Mouse (Mus musculus) MEL (cell line): ENCODE results near the gene Plekhg5. TPM values are rescaled to one million over a fixed set of nuclear protein-coding genes. Genes with fewer than 3 reads are reported as not detected.

ENCODE experiments used
- DNase-seq: peaks from one replicate; pipeline ENCODE4 v3.0.0; 2011; ENCODE audit warnings: low read depth, low spot score
- H3K27ac ChIP-seq: 2 replicates; pipeline ENCODE4 v1.5.1; 2012; ENCODE audit warnings: low read depth, mild to moderate bottlenecking, control low read depth, low read length, moderate library complexity; ENCODE audit not compliant: control insufficient read depth
- H3K27me3 ChIP-seq, 2 experiments: fragments of 150-350 bp in 1 of 2; sonication (generic) in 1 of 2; 2 replicates each; pipeline ENCODE4 v1.6.1; 2012; ENCODE audit warnings: low read length in 2 of 2, mild to moderate bottlenecking in 2 of 2, improper control_type of control experiment in 1 of 2, moderate library complexity in 1 of 2; ENCODE audit not compliant: insufficient read depth in 2 of 2, control insufficient read depth in 1 of 2
- H3K36me3 ChIP-seq, 2 experiments: 2 replicates each; pipeline ENCODE4 v1.6.1; 2012 to 2014; ENCODE audit warnings: low read length in 2 of 2, improper control_type of control experiment in 1 of 2, inconsistent platforms in 1 of 2, mild to moderate bottlenecking in 1 of 2; ENCODE audit not compliant: insufficient read depth in 2 of 2, control insufficient read depth in 1 of 2
- H3K4me1 ChIP-seq, 2 experiments: fragments of 150-350 bp in 1 of 2; sonication (generic) in 1 of 2; 2 replicates each; pipeline ENCODE4 v1.6.1; 2012; ENCODE audit warnings: low read length in 2 of 2, improper control_type of control experiment in 1 of 2, mild to moderate bottlenecking in 1 of 2; ENCODE audit not compliant: insufficient read depth in 2 of 2, control insufficient read depth in 1 of 2
- H3K4me3 ChIP-seq, 2 experiments: fragments of 150-350 bp in 1 of 2; sonication (generic) in 1 of 2; 2 replicates each; pipeline ENCODE4 v1.5.1; 2012; ENCODE audit warnings: low read depth in 2 of 2, low read length in 2 of 2, mild to moderate bottlenecking in 2 of 2, moderate library complexity in 2 of 2, control low read depth in 1 of 2, improper control_type of control experiment in 1 of 2; ENCODE audit not compliant: control insufficient read depth in 1 of 2, insufficient read depth in 1 of 2
- H3K79me2 ChIP-seq: 2 replicates; pipeline ENCODE4 v1.6.1; 2012; ENCODE audit warnings: mild to moderate bottlenecking, low read length, moderate library complexity; ENCODE audit not compliant: control insufficient read depth, poor library complexity, insufficient read depth
- H3K9ac ChIP-seq: 2 replicates; pipeline ENCODE4 v1.6.1; 2012; ENCODE audit warnings: low read depth, mild to moderate bottlenecking, control low read depth, low read length, moderate library complexity; ENCODE audit not compliant: control insufficient read depth, poor library complexity, severe bottlenecking
- H3K9me3 ChIP-seq: fragments of 150-350 bp; sonication (generic); replicated peaks from 2 replicates; pipeline ENCODE4 v1.6.1; 2012; ENCODE audit warnings: mild to moderate bottlenecking, low read length, improper control_type of control experiment, moderate library complexity; ENCODE audit not compliant: insufficient read depth
- E2F4 ChIP-seq: IDR thresholded peaks from 2 replicates; pipeline ENCODE4 v1.6.1; 2011; ENCODE audit warnings: low read depth, low read length, improper control_type of control experiment, borderline replicate concordance
- GABPA ChIP-seq: IDR thresholded peaks from 2 replicates; pipeline ENCODE4 v1.6.1; 2012; ENCODE audit warnings: low read depth, mild to moderate bottlenecking, inconsistent platforms, low read length, improper control_type of control experiment, moderate library complexity
- HCFC1 ChIP-seq: IDR thresholded peaks from 2 replicates; pipeline ENCODE4 v1.6.1; 2012; ENCODE audit warnings: low read depth, mild to moderate bottlenecking, inconsistent platforms, low read length, improper control_type of control experiment, moderate library complexity
- JUND ChIP-seq: IDR thresholded peaks from 2 replicates; pipeline ENCODE4 v1.6.1; 2011; ENCODE audit warnings: low read depth, mild to moderate bottlenecking, improper control_type of control experiment, low read length
- KAT2A ChIP-seq: conservative IDR thresholded peaks from 2 replicates; pipeline ENCODE4 v1.6.1; 2012; ENCODE audit warnings: low read depth, low read length, improper control_type of control experiment, inconsistent platforms
- MAX ChIP-seq: IDR thresholded peaks from 2 replicates; pipeline ENCODE4 v1.6.1; 2011; ENCODE audit warnings: low read length, improper control_type of control experiment
- MAZ ChIP-seq: IDR thresholded peaks from 2 replicates; pipeline ENCODE4 v1.6.1; 2012; ENCODE audit warnings: low read depth, mild to moderate bottlenecking, inconsistent platforms, low read length, improper control_type of control experiment
- MXI1 ChIP-seq: IDR thresholded peaks from 2 replicates; pipeline ENCODE4 v1.6.1; 2011; ENCODE audit warnings: mild to moderate bottlenecking, low read depth, low read length, improper control_type of control experiment
- MYB ChIP-seq: IDR thresholded peaks from 2 replicates; pipeline ENCODE4 v1.6.1; 2011; ENCODE audit warnings: mild to moderate bottlenecking, low read depth, low read length, improper control_type of control experiment
- NELFE ChIP-seq: IDR thresholded peaks from 2 replicates; pipeline ENCODE4 v1.6.1; 2011; ENCODE audit warnings: low read depth, low read length, improper control_type of control experiment
- NRF1 ChIP-seq: IDR thresholded peaks from 2 replicates; pipeline ENCODE4 v1.6.1; 2014; ENCODE audit warnings: low read depth, mild to moderate bottlenecking, inconsistent platforms, low read length, improper control_type of control experiment, moderate library complexity; ENCODE audit not compliant: poor library complexity, insufficient read depth, severe bottlenecking
- POLR2A ChIP-seq, 2 experiments: IDR thresholded peaks; 2 replicates each; pipeline ENCODE4 v1.6.1; 2011 to 2012; ENCODE audit warnings: low read length in 2 of 2, mild to moderate bottlenecking in 2 of 2, control low read depth in 1 of 2, improper control_type of control experiment in 1 of 2, low read depth in 1 of 2, moderate library complexity in 1 of 2; ENCODE audit not compliant: control insufficient read depth in 1 of 2, insufficient read depth in 1 of 2, poor library complexity in 1 of 2
- RAD21 ChIP-seq: IDR thresholded peaks from 2 replicates; pipeline ENCODE4 v1.6.1; 2011; ENCODE audit warnings: mild to moderate bottlenecking, low read depth, low read length, improper control_type of control experiment
- TAL1 ChIP-seq: IDR thresholded peaks from 2 replicates; pipeline ENCODE4 v1.6.1; 2012; ENCODE audit warnings: mild to moderate bottlenecking, inconsistent platforms, low read length, moderate library complexity, mixed read lengths
- TBP ChIP-seq: IDR thresholded peaks from 2 replicates; pipeline ENCODE4 v1.8.0; 2011; ENCODE audit warnings: low read depth, low read length, improper control_type of control experiment
- TCF12 ChIP-seq: IDR thresholded peaks from 2 replicates; pipeline ENCODE4 v1.6.1; 2014; ENCODE audit warnings: low read depth, mild to moderate bottlenecking, inconsistent platforms, low read length, improper control_type of control experiment, moderate library complexity
- USF2 ChIP-seq, 2 experiments: IDR thresholded peaks; 2 replicates each; pipeline ENCODE4 v1.6.1; 2011 to 2012; ENCODE audit warnings: improper control_type of control experiment in 2 of 2, low read length in 2 of 2, borderline replicate concordance in 1 of 2, inconsistent platforms in 1 of 2, low read depth in 1 of 2, mild to moderate bottlenecking in 1 of 2; ENCODE audit not compliant: insufficient read depth in 1 of 2
- ZC3H11A ChIP-seq: IDR thresholded peaks from 2 replicates; pipeline ENCODE4 v1.6.1; 2012; ENCODE audit warnings: low read depth, mild to moderate bottlenecking, inconsistent platforms, low read length, improper control_type of control experiment
- ZKSCAN1 ChIP-seq: IDR thresholded peaks from 2 replicates; pipeline ENCODE4 v1.6.1; 2012; ENCODE audit warnings: low read depth, mild to moderate bottlenecking, inconsistent platforms, low read length, improper control_type of control experiment, moderate library complexity
- ZMIZ1 ChIP-seq: IDR thresholded peaks from 2 replicates; pipeline ENCODE4 v1.6.1; 2012; ENCODE audit warnings: low read depth, mild to moderate bottlenecking, inconsistent platforms, low read length, improper control_type of control experiment, moderate library complexity
- ZNF384 ChIP-seq: IDR thresholded peaks from 2 replicates; pipeline ENCODE4 v1.6.1; 2012; ENCODE audit warnings: low read depth, mild to moderate bottlenecking, inconsistent platforms, low read length, improper control_type of control experiment
- polyA plus RNA-seq, 2 experiments: library from polyadenylated mRNA; stranded (reverse) in 1 of 2; unstranded in 1 of 2; fragments of >175 nt in 1 of 2; fragments of >200 nt in 1 of 2; gene quantifications; 2 replicates each; pipeline versions ENCODE4 v1.2.1 to v1.2.4; 2012; ENCODE audit warnings: low replicate concordance in 2 of 2, low read depth in 1 of 2; ENCODE audit not compliant: insufficient read length in 2 of 2, insufficient read depth in 1 of 2, missing spikeins in 1 of 2
- total RNA-seq: library from RNA; depleted of rRNA; stranded (reverse); fragments of 300-350 nt; gene quantifications from 2 replicates; pipeline ENCODE4 v1.2.3, GENCODE M21; 2012

The Plekhg5 gene
- total and polyA plus RNA-seq, 3 experiments, result 10.8 to 19.6 TPM; not detected in 1

GRCm38 (mm10) chr4:152131809-152132771 lies 59.8 kb downstream of the Plekhg5 start:
- peak overlapping the region in 1 of 2 experiments; percentile 64; a peak in 2 of 4 replicates for H3K4me3 ChIP-seq
- H3K9me3 ChIP-seq, result no peaks in the 10 kb centered on the region
- no peaks in the 10 kb centered on the region for H3K4me1 ChIP-seq
- no peak overlapping the region for H3K27ac ChIP-seq
- no peaks in the 10 kb centered on the region for H3K27me3 ChIP-seq
- no peaks in the 10 kb centered on the region for H3K36me3 ChIP-seq
- no peak overlapping the region; the same call in 1 of the 2 replicates for H3K9ac ChIP-seq
- no peak for TF ChIP-seq NELFE
- no peak for TF ChIP-seq MXI1
- TF ChIP-seq E2F4, result no peak
- TF ChIP-seq KAT2A, result no peak
- TF ChIP-seq MYB, result no peak
- TF ChIP-seq ZC3H11A, result no peak
- TF ChIP-seq ZNF384, result no peak
- no peak for TF ChIP-seq TCF12
- no peak for TF ChIP-seq RAD21
- no peak for TF ChIP-seq USF2 (IDR thresholded peaks at IDR 0.05; ENCODE audit: borderline replicate concordance in 1 of 2, insufficient read depth in 1 of 2, low read depth in 1 of 2, low read length in 2 of 2)
- no peak for DNase-seq
- H3K79me2 ChIP-seq, result no peaks in the 10 kb centered on the region; the same call in 1 of the 2 replicates

- TF ChIP-seq MYB (no peak), MAX (no peak), MAZ (no peak), TBP (no peak), ZNF384 (no peak), KAT2A (no peak), E2F4 (no peak), ZKSCAN1 (no peak), HCFC1 (no peak), POLR2A (IDR thresholded peaks at IDR 0.05; ENCODE audit: control insufficient read depth in 1 of 2, insufficient read depth in 1 of 2, low read depth in 1 of 2, low read length in 2 of 2, poor library complexity in 1 of 2) (no peak), GABPA (no peak), JUND (no peak), ZMIZ1 (no peak), RAD21 (no peak), TCF12 (no peak), NRF1 (no peak), TAL1 (no peak)
- no peak for DNase-seq
- Histone ChIP-seq H3K36me3 (no peaks in the 10 kb centered on the region), H3K9ac (no peak overlapping the region), H3K4me3 (no peak overlapping the region), H3K9me3 (no peaks in the 10 kb centered on the region), H3K27ac (no peak overlapping the region), H3K4me1 (no peaks in the 10 kb centered on the region; a peak in 1 of 4 replicates), H3K27me3 (no peaks in the 10 kb centered on the region), H3K79me2 (no peaks in the 10 kb centered on the region; the same call in 1 of the 2 replicates)
These were observed 60.5 kb downstream of the Plekhg5 start for GRCm38 (mm10) chr4:152132772-152133169.
